9 mouse cellular contexts compared by ENCODE assay signal in the genomic region with DNA sequence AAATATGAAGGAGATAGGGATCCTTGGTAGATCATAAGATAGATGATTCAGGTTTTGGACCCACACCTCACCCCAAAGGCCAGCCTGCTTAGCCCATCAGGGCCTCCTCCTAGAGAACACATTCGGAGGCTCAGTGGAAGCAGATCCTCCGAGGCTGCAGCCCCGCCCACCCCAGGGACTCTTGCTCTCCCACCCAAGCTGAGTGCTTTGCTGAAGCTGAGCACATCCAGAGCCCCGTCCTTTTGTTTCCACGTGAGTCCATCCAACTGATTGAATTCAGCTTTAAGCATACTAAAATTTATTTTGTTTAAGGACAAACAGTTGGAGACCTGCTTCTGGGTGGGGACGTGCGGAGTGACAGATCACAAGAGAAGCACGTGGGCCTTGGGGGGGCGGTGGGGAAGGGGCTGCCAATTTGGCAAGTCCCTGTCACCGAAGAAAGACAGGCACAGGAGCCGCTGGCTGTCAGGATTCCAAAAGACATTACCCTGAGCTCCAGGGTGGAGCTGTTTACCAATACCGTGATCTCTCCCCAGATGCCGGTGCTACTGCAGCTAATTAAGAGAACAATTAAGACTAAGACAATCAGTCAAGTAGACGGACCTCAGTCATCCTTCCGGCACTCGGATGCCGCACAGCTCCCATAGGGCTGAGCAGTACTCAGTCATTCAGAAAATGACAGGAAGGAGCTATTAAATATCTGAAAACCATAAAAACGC.
DNase-seq lines count a peak whose midpoint lies in the region; ATAC-seq lines count a peak whose summit lies in the region.
"Had no signal": no experiment of that assay in that cellular context is flagged by ENCODE, and none has a peak within 500 bp of the region (broad histone marks: within the 10 kb centered on the region; RNA-seq: fewer than 3 reads in every experiment).

No protein-coding gene starts in this region.

- 20% methylated on average over 18 of the region's 18 CpGs for WGBS in embryonic facial prominence, embryonic 15.5 days
- WGBS in intestine, embryonic 14.5 days, result 17% methylated on average over 18 of the region's 18 CpGs
- 15% methylated on average over 18 of the region's 18 CpGs for WGBS in neural tube, embryonic 15.5 days

- no peaks in the 10 kb centered on the region for H3K36me3 ChIP-seq in embryonic facial prominence, embryonic 15.5 days
- H3K36me3 ChIP-seq in intestine, embryonic 14.5 days (ENCODE audit: control insufficient read depth, insufficient read depth, low read length), result no peaks in the 10 kb centered on the region
- no peaks in the 10 kb centered on the region for H3K36me3 ChIP-seq in neural tube, embryonic 15.5 days

- intact Hi-C loops in left cerebral cortex, postnatal 4 days (cut with DNase I), result no loop called here
- intact Hi-C loops in left cerebral cortex, postnatal 14 days (cut with DNase I), result no loop called here

- no peak overlapping the region for H3K27ac ChIP-seq in embryonic facial prominence, embryonic 15.5 days (replicated peaks)
- H3K27ac ChIP-seq in intestine, embryonic 14.5 days (ENCODE audit: low read depth), result no peak overlapping the region
- no peak overlapping the region for H3K27ac ChIP-seq in neural tube, embryonic 15.5 days (replicated peaks)

- H3K4me3 ChIP-seq in embryonic facial prominence, embryonic 15.5 days (replicated peaks), result no peak overlapping the region; the same call in 1 of the 2 replicates
- H3K4me3 ChIP-seq in intestine, embryonic 14.5 days (ENCODE audit: low read depth, low read length), result peak overlapping the region; percentile 12
- H3K4me3 ChIP-seq in neural tube, embryonic 15.5 days (replicated peaks), result peak overlapping the region; percentile 11

- H3K9me3 ChIP-seq in embryonic facial prominence, embryonic 15.5 days (replicated peaks), result no peaks in the 10 kb centered on the region
- H3K9me3 ChIP-seq in intestine, embryonic 14.5 days (ENCODE audit: control insufficient read depth, low read length), result no peaks in the 10 kb centered on the region
- no peaks in the 10 kb centered on the region for H3K9me3 ChIP-seq in neural tube, embryonic 15.5 days (replicated peaks)

- H3K4me2 ChIP-seq in embryonic facial prominence, embryonic 15.5 days (replicated peaks), result peak overlapping the region; percentile 28; the same call in 1 of the 2 replicates
- peak overlapping the region; percentile 47 for H3K4me2 ChIP-seq in intestine, embryonic 14.5 days (ENCODE audit: low read length)
- peak overlapping the region; percentile 54 for H3K4me2 ChIP-seq in neural tube, embryonic 15.5 days

- no peaks in the 10 kb centered on the region for H3K27me3 ChIP-seq in embryonic facial prominence, embryonic 15.5 days
- no peaks in the 10 kb centered on the region for H3K27me3 ChIP-seq in intestine, embryonic 14.5 days (replicated peaks; ENCODE audit: control insufficient read depth, insufficient read depth, low read length)
- H3K27me3 ChIP-seq in neural tube, embryonic 15.5 days (replicated peaks), result no peaks in the 10 kb centered on the region

- H3K9ac ChIP-seq in embryonic facial prominence, embryonic 15.5 days, result no peak overlapping the region
- no peak overlapping the region for H3K9ac ChIP-seq in intestine, embryonic 14.5 days (ENCODE audit: low read length)
- no peak overlapping the region for H3K9ac ChIP-seq in neural tube, embryonic 15.5 days (replicated peaks)

- H3K4me1 ChIP-seq in embryonic facial prominence, embryonic 15.5 days, result peaks cover 15% of the 10 kb centered on the region; the same call in 1 of the 2 replicates
- no peaks in the 10 kb centered on the region for H3K4me1 ChIP-seq in intestine, embryonic 14.5 days (replicated peaks; ENCODE audit: control insufficient read depth, insufficient read depth, low read length)
- H3K4me1 ChIP-seq in neural tube, embryonic 15.5 days, result peaks cover 10% of the 10 kb centered on the region

- no peak for ATAC-seq in embryonic facial prominence, embryonic 15.5 days (ENCODE audit: insufficient number of reproducible peaks, low FRiP score, low TSS enrichment, low read depth)
- no peak; the same call in 1 of the 2 replicates for ATAC-seq in intestine, embryonic 14.5 days (replicated peaks; ENCODE audit: low FRiP score, low TSS enrichment, low read depth)
- peak; percentile 58 for ATAC-seq in neural tube, embryonic 15.5 days (ENCODE audit: low FRiP score)
- ATAC-seq in granulocyte monocyte progenitor cell, adult 5-6 weeks (replicated peaks; ENCODE audit: poor library complexity, severe bottlenecking), result no peak

- DNase-seq in left cerebral cortex, postnatal 4 days, result peak; percentile 40
- DNase-seq in left cerebral cortex, postnatal 14 days (ENCODE audit: low spot score in 2 of 2), result no peak
- peak; percentile 53 for DNase-seq in intestine, embryonic 14.5 days (ENCODE audit: low spot score)
- DNase-seq in right cerebral cortex, postnatal 10 days (ENCODE audit: low spot score in 2 of 2), result no peak
- DNase-seq in ovary, postnatal 36 days (ENCODE audit: low spot score), result no peak
- DNase-seq: cerebellum, adult 11-12 months had no signal

Comparison
In these comparisons a context has a peak if more than half of its experiments do, and no peak if none do; other contexts are left out.
1. DNase-seq: peak in left cerebral cortex, postnatal 4 days (single experiment) and intestine, embryonic 14.5 days (single experiment); none in left cerebral cortex, postnatal 14 days (0 of 2), right cerebral cortex, postnatal 10 days (0 of 2) and ovary, postnatal 36 days (single experiment).
2. Peak in every context shown above with its lines, with median percentiles within 50 percentile points of each other: H3K4me2 ChIP-seq.